Mouse (Mus musculus): ENCODE results near the gene Jmjd8.

Jmjd8 gene

GRCm38 (mm10) chr17:25808789-25809605 is 19.7 kb upstream of the Jmjd8 start, which contains the start of gene Fbxl16:
Gene Fbxl16 (plus strand): TSS chr17:25809085.
- peak; percentile 79 for DNase-seq (ENCODE audit: extremely low spot score)

DNA sequence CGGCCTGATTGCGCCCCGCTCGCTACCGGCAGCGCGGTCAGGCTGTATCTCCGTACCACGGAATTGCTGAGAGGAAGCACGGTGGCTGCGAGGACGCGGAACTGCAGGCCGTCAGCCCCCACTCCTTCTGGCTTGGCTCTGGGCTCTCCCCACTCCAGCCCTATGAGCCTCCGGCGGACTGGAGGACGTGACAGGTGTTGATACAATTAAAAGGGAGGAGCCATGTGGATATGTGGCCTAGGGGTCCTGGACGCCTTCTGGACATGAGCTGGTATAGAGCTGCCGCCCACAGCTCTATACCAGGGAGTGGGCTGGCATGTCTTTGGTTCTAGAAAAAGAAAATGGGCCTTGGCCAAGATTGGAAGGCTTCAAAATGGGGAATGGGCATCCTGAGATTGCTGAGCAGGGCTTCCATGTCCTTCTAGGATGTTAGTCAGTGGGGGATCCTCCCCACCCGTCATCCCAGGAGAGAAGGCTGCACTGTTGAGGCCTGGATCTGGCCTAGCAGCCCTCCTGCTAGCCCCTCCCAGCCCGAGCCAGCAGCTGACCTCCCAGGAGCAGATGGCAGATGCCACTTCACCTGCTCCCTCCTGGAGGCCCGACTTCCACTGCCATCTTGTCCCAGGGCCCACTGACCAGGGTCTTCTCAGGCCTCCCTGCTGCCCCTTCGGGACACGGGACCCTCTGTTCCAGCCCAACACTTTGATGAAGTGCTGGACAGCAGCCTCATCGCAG is 18.9 kb upstream of the Jmjd8 start:
- DNase-seq (ENCODE audit: extremely low spot score) = peak; percentile 29

DNA sequence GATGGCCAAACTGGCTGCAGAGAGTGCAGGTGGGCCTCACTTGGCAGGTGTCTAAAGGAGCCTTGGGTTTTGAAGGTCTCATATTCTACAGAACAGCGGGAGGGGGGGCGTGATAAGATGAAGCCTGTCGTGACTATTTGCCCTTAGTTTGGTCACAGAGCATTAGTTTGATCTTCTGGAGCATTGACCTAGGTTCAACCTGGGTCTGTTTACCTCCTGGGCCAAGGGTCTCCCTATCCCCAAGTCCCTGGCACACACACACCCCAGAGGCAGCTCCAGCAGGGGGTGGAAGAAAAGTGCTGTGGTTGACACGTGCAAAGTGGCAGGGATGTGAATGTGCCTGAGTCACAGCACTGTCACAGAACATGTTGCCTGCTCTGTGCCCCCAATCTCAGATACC is 17.8 kb upstream of the Jmjd8 start:
- DNase-seq (ENCODE audit: extremely low spot score) = no peak

DNA sequence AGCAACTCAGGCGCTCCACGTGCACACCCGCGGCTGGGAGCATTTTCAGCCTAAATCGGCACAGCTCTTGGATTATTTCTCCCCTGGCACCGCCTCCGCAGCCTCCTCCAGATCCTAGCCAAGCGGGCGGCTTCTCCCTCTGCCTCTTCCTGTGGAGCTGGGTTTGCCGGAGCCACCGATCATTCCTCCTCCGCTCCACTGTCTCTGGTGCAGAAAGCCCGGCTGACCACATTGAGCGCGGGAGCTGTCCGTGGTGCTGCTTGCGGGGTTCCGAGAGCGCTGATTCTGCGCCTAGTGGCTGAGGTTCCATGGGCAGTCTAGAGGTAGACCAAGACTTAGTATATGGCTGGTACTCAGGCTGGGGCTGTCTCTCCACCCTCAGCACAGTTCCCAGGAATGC is 15.2 kb upstream of the Jmjd8 start:
- peak; percentile 92 for DNase-seq (ENCODE audit: extremely low spot score)

GRCm38 (mm10) chr17:25817662-25818061 is 11.0 kb upstream of the Jmjd8 start:
- DNase-seq (ENCODE audit: extremely low spot score) = no peak

DNA sequence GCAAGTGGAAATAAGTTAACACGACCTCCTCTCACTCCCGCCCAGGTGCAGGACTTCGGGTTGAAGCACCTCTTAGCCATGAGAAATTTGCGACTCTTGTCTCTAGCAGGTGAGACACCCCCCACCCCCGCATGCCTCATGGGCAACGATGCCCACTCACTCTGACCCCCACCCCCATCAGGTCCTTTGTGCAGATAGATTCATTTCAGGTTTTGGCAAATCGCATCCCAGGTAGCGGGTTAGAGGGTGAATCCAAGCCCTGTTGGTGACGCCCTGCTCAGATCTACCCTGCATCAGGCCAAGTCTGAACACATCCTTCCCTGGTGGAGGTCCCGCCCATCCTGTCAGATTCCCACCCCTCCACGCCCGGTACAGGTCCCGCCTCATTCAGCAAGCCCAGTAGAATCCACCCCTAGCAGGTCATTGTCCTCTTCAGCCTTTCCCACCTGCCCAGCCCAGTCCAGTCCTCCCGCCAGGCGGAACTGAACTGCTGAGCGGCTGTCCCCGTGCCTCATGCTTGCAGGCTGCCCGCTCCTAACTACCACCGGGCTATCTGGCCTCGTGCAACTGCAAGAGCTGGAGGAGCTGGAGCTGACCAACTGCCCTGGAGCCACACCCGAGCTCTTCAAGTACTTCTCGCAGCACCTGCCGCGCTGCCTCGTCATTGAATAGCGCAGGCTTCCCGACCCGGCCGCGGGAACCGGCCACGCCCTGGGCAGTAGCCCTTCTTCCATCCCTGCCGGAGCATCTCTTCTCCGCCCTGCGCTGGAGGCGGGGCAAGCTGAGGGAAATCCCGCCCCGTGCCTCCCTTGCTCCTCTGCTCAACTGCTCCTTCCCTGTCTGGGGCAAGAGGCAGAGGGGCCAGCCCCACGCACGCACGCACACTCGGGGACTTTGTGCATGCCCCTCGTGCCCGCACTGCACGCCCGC is 9.6 kb upstream of the Jmjd8 start:
- no peak for DNase-seq (ENCODE audit: extremely low spot score)

DNA sequence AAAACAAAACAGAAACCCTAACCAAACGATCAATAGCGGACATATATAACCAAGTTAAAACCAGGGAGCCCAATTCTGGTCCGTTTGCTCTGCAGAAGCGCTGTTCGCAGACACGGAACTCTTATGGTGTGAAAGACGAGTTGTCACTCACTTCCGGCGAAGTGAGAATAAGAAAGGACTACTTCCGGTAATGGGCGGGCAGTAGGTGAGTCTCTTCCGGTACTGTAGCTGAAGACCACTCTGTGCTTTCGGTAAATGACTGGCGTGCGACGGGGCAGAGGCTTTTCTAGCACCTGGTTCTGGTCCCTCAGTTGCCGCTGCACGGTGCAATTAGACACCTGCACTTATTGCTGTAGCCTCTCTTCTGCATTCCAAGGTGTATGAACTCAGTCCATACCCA is 5.2 kb upstream of the Jmjd8 start, which contains the start of gene Wdr24:
TSS of gene Wdr24 (plus strand) at position 176 of the 400 bp plus-strand sequence.
- peak; percentile 83 for DNase-seq (ENCODE audit: extremely low spot score)

GRCm38 (mm10) chr17:25824362-25825142 is 4.1 kb upstream of the Jmjd8 start:
- no peak for DNase-seq (ENCODE audit: extremely low spot score)

DNA sequence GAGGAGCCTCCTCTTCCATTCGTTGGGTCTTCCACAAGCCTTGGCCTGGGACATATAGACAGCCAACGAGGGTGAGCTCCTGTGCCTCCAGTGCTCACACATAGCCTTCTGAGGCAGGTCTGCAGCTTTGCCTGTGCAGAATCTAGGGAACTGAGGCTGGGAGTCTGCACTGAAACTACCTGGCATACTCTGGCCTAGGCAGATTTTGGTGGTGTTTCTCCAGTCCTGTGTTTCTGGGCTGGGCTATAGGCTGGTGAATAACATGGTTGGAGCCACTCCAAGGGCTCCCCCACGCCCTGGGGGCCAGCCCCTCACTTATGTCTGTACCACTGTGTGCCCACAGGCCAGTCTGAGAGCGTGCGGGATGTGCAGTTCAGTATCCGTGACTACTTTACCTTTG is 3.4 kb upstream of the Jmjd8 start:
- DNase-seq (ENCODE audit: extremely low spot score) = no peak

GRCm38 (mm10) chr17:25825984-25826570 is 2.6 kb upstream of the Jmjd8 start:
- DNase-seq (ENCODE audit: extremely low spot score) = no peak

GRCm38 (mm10) chr17:25827011-25827410 is 1.7 kb upstream of the Jmjd8 start:
- no peak for DNase-seq (ENCODE audit: extremely low spot score)

DNA sequence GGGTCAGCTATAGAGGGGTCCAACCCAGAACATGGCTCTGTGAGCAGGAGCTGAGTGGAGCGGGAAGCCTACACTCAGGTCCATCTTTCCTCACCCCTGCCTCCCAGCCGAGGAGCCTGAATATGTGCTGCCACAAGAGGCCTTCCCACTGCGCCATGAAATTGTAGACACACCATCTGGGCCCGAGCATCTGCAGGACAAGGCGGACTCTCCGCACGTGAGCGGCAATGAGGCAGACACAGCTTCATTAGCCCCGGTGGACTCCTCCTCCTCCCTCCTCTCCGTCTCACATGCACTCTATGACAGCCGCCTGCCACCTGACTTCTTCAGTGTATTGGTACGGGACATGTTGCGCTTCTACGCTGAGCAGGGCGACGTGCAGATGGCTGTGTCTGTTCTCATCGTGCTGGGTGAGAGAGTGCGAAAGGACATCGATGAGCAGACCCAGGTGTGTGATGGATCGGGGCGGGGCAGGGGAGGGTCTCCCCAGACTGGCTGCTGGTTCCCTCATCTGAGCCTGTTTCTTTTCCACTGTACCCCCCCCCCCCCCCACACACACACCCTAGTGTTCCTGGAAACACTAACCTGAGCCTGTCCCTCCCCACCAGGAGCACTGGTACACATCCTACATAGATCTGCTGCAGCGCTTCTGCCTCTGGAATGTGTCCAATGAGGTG is 983 bp upstream of the Jmjd8 start:
- DNase-seq (ENCODE audit: extremely low spot score) = no peak

- no peak for DNase-seq (ENCODE audit: extremely low spot score)
These were observed 458 bp upstream of the Jmjd8 start for GRCm38 (mm10) chr17:25828223-25828594.

DNA sequence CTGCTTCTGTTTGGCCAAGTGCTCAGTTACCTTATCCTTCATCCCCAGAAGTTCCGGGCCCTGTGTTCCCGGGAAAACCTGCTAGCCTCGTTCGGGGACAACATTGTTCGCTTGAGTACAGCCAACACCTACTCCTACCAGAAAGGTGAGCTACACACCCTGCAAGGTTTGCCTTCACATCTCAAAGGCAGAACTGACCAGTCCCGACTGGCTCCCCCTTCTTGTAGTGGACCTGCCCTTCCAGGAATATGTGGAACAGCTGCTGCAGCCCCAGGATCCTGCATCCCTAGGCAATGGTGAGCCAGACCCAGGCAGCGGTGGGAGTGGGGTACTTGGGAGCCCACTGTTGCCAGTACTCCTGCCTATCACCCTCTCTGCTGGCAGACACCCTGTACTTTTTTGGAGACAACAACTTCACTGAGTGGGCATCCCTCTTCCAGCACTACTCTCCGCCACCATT is 921 bp downstream of the Jmjd8 start:
- no peak for DNase-seq (ENCODE audit: extremely low spot score)

DNA sequence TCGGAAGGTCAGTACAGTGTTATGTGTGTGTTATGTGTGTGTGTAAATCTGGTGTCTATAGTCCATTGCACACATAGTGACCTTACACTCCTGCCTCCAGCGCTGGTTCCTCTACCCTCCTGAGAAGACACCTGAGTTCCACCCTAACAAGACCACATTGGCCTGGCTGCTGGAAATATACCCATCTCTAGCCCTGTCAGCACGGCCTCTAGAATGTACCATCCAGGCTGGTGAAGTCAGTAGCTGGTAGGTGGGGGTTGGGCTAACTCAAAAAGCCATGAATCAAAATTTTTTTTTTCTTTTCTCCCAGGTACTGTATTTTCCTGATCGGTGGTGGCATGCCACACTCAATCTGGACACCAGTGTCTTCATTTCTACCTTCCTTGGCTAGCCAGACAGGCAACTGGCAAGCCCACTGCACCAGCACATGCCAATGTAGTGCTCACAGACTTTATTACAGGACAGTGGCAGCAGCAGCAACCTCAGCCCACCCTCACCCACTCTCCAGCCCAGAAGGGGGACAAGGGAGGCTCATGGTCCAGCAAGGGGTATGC is 1.6 kb downstream of the Jmjd8 start:
- DNase-seq (ENCODE audit: extremely low spot score) = no peak

- no peak for DNase-seq (ENCODE audit: extremely low spot score)
These were observed 2.3 kb downstream of the Jmjd8 start for GRCm38 (mm10) chr17:25830806-25831431.

DNA sequence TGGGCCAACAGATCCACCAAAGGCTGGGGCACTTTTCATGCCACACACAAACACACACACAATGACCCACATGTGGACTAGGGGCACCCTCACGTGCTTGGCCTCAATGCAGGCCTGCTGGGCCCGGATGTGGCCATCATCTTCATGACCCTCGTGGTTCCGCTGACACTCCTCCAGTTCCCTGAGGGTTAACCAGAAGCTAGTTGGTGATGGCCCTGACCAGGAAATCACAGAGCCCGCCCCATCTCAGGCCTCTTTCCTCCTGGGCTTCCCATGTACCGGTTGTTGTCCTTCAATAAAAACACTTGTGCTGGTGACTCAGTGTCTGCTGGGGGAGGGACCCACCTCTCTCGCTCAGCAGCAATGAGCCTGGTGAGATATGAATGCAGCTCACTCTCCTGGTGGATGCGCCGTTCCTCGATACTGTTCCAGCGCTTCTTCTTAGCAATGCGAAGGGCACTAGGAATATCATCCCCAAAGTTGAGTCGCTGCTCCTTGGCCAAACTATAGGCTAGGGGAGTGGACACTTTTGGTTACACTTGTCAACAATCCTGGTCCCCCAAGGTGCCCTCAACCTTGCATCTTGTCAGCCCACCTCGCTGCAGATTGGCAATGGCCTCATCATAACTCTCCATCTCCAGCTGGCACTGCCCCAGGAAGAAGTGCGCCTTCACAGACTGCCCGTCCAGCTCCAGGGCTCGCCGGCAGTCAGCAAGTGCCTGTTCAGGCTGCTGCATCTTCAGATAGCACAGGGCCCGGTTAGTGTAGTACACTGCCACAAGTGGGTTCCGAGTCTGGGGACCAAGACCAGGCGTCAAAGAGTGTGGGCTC is 3.0 kb downstream of the Jmjd8 start:
- DNase-seq (ENCODE audit: extremely low spot score) = no peak

Data from embryo, embryonic 9.5 days (tissue).